Mouse (Mus musculus): ENCODE data around the gene Aurkb. TPM values are rescaled to one million over a fixed set of nuclear protein-coding genes. Genes with fewer than 3 reads are reported as not detected.

Gene Aurkb
- total and polyA plus RNA-seq, 3 experiments = 0.21 to 1.1 (median 0.59) TPM

DNA sequence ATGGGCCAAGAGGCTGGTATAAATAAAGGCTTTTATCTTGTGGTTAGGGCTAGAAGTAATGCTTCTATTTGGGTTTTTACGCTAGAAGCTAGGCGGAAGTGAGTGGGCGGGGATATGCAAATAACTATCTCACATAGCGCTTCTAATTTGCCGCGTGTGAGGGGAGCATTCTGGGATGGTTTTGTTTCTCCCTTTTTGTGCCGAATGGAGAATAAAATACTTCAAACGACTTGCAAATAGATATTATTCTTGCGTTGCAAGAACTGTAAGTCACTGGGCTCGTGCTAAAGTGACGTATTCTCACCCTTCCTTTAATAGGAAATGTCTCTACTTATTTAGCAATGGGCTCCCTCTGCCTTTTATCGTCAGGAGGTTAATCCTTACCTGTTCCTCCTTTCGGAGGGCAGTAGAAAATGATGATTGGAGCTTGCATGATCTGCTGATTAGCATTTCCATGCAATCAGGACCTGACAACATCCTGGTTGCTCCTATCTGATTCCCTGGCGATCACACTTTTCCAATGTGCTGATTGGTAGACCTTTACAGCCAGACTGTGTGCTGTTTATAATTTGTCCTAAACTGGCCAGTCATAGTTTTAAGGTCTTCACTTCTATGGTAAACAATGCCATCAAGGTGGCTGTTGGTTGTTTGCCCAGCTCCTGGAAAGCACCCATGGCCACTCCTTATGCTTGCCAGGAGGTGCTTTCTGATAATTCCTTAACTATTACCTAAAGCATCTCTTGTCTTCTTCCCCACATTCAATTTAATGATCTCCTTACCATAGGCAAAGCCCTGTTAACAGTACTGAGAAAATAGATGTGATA lies 27.8 kb downstream of the Aurkb start:
- peak overlapping the region; percentile 44 for H3K4me3 ChIP-seq
- peak overlapping the region; percentile 90 for H3K9ac ChIP-seq (ENCODE audit: low read depth, low read length)
- H3K36me3 ChIP-seq (ENCODE audit: control insufficient read depth, insufficient read depth, low read length) = no peaks in the 10 kb centered on the region
- peak overlapping the region; percentile 95 for H3K27ac ChIP-seq
- H3K4me1 ChIP-seq (ENCODE audit: control insufficient read depth, insufficient read depth, low read length) = peaks cover 4% of the 10 kb centered on the region
- no peak for TF ChIP-seq EP300 (IDR thresholded peaks at IDR 0.05; ENCODE audit: insufficient read depth, low read depth, low read length)
- peak; percentile 97 for TF ChIP-seq POLR2A (IDR thresholded peaks at IDR 0.05; ENCODE audit: insufficient read depth, low read depth, low read length)
- peak; percentile 53 for TF ChIP-seq CTCF (IDR thresholded peaks at IDR 0.05)
- intact Hi-C loops (cut with DNase I) = loop anchor here (2.0 kb wide), 1 partner anchor 16 kb away; the partner anchor contains the start of gene Vamp2
- DNase-seq = peak; percentile 74 to 85
- no peaks in the 10 kb centered on the region for H3K79me2 ChIP-seq (replicated peaks; ENCODE audit: control insufficient read depth, insufficient read depth, low read length)
- 2% methylated on average over 14 of the region's 14 CpGs for WGBS
- no peaks in the 10 kb centered on the region for H3K27me3 ChIP-seq (ENCODE audit: control insufficient read depth, insufficient read depth, low read length)

DNA sequence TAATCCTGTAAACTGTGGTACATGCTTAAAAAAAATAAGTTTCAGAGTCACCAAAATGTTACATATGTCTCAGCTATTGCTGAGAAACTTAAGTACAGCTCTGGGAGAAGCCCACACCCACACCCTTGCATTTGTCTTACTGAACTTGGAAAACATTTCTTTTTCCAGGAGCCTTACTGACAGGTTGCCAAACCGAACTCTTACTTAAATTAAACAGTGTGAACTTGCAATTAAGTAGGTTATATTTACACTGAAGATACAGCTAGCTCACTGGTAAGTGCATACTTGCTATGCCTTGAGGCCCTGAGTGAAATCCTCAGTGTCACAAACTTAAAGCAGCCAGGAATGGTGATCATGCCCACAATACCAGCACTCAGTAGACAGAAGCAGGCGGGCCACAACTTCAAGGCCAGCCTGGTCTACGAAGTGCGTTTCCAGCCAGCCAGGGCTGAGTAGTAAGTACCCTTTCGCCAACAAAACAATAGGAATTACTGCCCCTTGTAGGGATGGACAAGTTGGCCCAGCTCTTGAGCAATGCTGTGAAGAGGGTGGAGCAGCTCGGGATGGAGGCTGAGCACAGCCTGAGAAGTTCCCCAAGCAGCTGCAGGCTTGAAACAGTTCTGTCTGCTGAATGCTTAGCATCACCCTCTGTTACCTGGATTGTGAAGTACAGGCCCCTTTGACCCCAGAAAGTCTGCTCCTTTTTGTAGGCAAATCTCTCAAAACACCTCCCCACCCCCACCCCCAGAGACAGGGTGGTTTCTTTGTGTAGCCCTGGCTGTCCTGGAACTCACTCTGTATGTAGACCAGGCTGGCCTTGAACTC lies 28.7 kb downstream of the Aurkb start:
- 50% methylated on average over 6 of the region's 6 CpGs for WGBS
- no peaks in the 10 kb centered on the region for H3K36me3 ChIP-seq (ENCODE audit: control insufficient read depth, insufficient read depth, low read length)
- H3K27ac ChIP-seq = peak overlapping the region; percentile 95
- H3K4me1 ChIP-seq (ENCODE audit: control insufficient read depth, insufficient read depth, low read length) = peaks cover 4% of the 10 kb centered on the region
- H3K79me2 ChIP-seq (replicated peaks; ENCODE audit: control insufficient read depth, insufficient read depth, low read length) = no peaks in the 10 kb centered on the region
- intact Hi-C loops (cut with DNase I) = loop anchor here (2.0 kb wide), 1 partner anchor 15 kb away; the partner anchor contains the start of gene Vamp2
- H3K27me3 ChIP-seq (ENCODE audit: control insufficient read depth, insufficient read depth, low read length) = no peaks in the 10 kb centered on the region
- TF ChIP-seq POLR2A (IDR thresholded peaks at IDR 0.05; ENCODE audit: insufficient read depth, low read depth, low read length) (no peak), CTCF (IDR thresholded peaks at IDR 0.05) (no peak), EP300 (IDR thresholded peaks at IDR 0.05; ENCODE audit: insufficient read depth, low read depth, low read length) (no peak)
- no peak for DNase-seq
- no peak overlapping the region; the same call in 1 of the 2 replicates for H3K4me3 ChIP-seq
- H3K9ac ChIP-seq (ENCODE audit: low read depth, low read length) = 0 out of 2 replicates have a peak overlapping the region, but pooled peaks have one; percentile 19

DNA sequence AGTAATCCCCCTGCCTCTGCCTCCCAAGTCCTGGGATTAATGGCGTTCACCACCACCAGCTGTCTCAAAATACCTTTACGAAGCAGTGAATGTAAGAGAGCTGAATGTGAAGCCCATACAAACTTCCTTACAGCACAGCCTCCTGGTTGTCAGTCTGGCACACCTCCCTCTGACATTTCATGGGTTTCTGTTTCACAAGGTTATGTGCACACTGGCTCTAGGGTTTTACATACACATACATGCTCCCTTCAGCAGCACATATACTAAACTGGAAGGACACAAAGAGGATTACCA lies 29.3 kb downstream of the Aurkb start:
- H3K4me1 ChIP-seq (ENCODE audit: control insufficient read depth, insufficient read depth, low read length) = peaks cover 4% of the 10 kb centered on the region
- H3K79me2 ChIP-seq (replicated peaks; ENCODE audit: control insufficient read depth, insufficient read depth, low read length) = no peaks in the 10 kb centered on the region
- no peaks in the 10 kb centered on the region for H3K36me3 ChIP-seq (ENCODE audit: control insufficient read depth, insufficient read depth, low read length)
- TF ChIP-seq EP300 (IDR thresholded peaks at IDR 0.05; ENCODE audit: insufficient read depth, low read depth, low read length) (no peak), CTCF (IDR thresholded peaks at IDR 0.05) (no peak), POLR2A (IDR thresholded peaks at IDR 0.05; ENCODE audit: insufficient read depth, low read depth, low read length) (no peak)
- no peak overlapping the region for H3K27ac ChIP-seq
- no peak overlapping the region for H3K9ac ChIP-seq (ENCODE audit: low read depth, low read length)
- intact Hi-C loops (cut with DNase I) = no loop called here
- WGBS = 65% methylated on average over 2 of the region's 2 CpGs
- no peak overlapping the region for H3K4me3 ChIP-seq
- no peak for DNase-seq
- no peaks in the 10 kb centered on the region for H3K27me3 ChIP-seq (ENCODE audit: control insufficient read depth, insufficient read depth, low read length)

DNA sequence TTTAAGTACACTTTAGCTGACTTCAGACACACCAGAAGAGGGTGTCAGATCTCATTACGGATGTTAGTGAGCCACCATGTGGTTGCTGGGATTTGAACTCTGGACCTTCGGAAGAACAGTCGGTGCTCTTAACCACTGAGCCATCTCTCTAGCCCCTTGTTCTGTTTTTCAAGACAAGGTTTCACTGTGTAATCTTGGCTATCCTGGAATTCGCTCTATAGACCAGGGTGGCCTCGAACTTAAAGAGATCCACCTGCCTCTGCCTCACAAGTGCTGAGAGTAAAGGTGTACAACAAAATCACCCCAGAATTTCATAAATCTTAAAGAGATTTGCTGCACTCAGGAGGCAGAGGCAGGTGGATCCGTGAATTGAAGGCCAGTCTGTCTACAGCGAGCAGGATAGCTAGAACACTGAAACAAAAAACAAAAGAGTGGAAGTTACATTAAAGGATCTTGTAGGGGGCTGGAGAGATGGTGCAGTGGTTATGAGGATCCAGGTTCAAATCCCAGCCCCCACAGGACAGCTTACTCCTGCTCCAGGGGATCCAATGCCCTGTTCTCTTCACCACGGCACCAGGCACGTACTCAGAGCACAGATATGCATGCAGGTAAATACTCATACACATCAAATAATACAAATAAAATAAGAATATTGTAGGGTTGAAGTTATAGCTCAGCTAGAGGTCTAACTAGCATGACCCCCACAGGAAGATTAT lies 30.5 kb downstream of the Aurkb start:
- TF ChIP-seq POLR2A (IDR thresholded peaks at IDR 0.05; ENCODE audit: insufficient read depth, low read depth, low read length) (no peak), CTCF (IDR thresholded peaks at IDR 0.05) (no peak), EP300 (IDR thresholded peaks at IDR 0.05; ENCODE audit: insufficient read depth, low read depth, low read length) (no peak)
- no peaks in the 10 kb centered on the region for H3K79me2 ChIP-seq (replicated peaks; ENCODE audit: control insufficient read depth, insufficient read depth, low read length)
- DNase-seq = no peak
- intact Hi-C loops (cut with DNase I) = no loop called here
- no peaks in the 10 kb centered on the region for H3K36me3 ChIP-seq (ENCODE audit: control insufficient read depth, insufficient read depth, low read length)
- peaks cover 3% of the 10 kb centered on the region; the same call in 1 of the 2 replicates for H3K4me1 ChIP-seq (ENCODE audit: control insufficient read depth, insufficient read depth, low read length)
- no peak overlapping the region for H3K9ac ChIP-seq (ENCODE audit: low read depth, low read length)
- 55% methylated on average over 9 of the region's 9 CpGs for WGBS
- no peaks in the 10 kb centered on the region for H3K27me3 ChIP-seq (ENCODE audit: control insufficient read depth, insufficient read depth, low read length)
- no peak overlapping the region for H3K27ac ChIP-seq
- no peak overlapping the region for H3K4me3 ChIP-seq

DNA sequence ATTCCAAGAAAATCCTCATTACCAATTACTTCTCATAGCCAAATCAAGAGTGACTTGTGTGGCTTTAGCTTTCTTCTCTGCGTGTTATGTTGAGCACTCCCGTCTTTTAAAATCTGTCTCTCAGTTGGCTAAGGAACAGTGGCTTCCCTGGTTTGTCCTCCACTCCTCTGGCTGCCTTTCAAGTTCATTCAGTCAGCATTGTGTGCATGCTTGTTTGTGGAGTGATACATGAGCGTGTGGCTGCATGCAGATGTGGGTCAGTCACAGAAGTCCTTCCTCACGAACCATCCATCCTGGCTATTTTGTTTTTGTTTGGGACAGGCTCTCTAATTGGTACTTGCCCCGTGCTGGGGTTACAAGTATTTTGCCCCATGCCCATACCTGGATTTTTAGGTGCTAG lies 31.1 kb downstream of the Aurkb start:
- Histone ChIP-seq H3K27me3 (ENCODE audit: control insufficient read depth, insufficient read depth, low read length) (no peaks in the 10 kb centered on the region), H3K4me1 (ENCODE audit: control insufficient read depth, insufficient read depth, low read length) (peaks cover 3% of the 10 kb centered on the region; the same call in 1 of the 2 replicates), H3K9ac (ENCODE audit: low read depth, low read length) (no peak overlapping the region), H3K4me3 (no peak overlapping the region), H3K27ac (no peak overlapping the region; the same call in 1 of the 2 replicates), H3K79me2 (replicated peaks; ENCODE audit: control insufficient read depth, insufficient read depth, low read length) (no peaks in the 10 kb centered on the region), H3K36me3 (ENCODE audit: control insufficient read depth, insufficient read depth, low read length) (no peaks in the 10 kb centered on the region)
- 47% methylated on average over 5 of the region's 5 CpGs for WGBS
- intact Hi-C loops (cut with DNase I) = no loop called here
- TF ChIP-seq EP300 (IDR thresholded peaks at IDR 0.05; ENCODE audit: insufficient read depth, low read depth, low read length) = no peak
- no peak for TF ChIP-seq POLR2A (IDR thresholded peaks at IDR 0.05; ENCODE audit: insufficient read depth, low read depth, low read length)
- no peak for TF ChIP-seq CTCF (IDR thresholded peaks at IDR 0.05)
- DNase-seq = no peak

All from heart, adult 2 months (tissue).